In the genomic region with DNA sequence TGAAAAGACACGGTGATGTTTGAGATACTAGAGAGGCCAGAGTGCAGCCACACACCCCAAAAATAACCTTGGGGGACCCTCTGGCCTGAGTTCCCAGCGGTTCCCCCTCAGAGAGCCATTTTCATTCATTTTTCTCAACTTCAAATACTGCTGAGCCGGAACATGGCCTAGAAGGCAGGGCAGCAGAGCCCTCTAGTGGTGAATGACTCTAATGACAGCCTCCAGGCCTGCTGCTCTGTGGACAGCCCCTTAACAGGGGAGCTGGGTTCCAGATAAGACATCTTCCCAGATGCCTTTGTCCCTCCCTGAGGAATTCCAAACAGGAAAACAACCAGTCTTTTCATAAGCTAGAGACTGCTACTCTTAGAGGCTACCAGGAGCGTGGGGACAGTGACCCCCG, we compare ENCODE assay signal across 8 mouse cellular contexts. TPM values are rescaled to one million over a fixed set of nuclear protein-coding genes. Genes with fewer than 3 reads are reported as not detected.
DNase-seq lines count a peak whose midpoint lies in the region; ATAC-seq and TF ChIP-seq lines count a peak whose summit lies in the region.

No protein-coding gene starts in this region.

- no peak for TF ChIP-seq POLR2A in bone marrow, adult 2 months (IDR thresholded peaks at IDR 0.05; ENCODE audit: borderline replicate concordance, control insufficient read depth, low read depth, low read length)

- H3K4me2 ChIP-seq in intestine, embryonic 14.5 days (ENCODE audit: low read length) = no peak overlapping the region
- no peak overlapping the region for H3K4me2 ChIP-seq in liver, embryonic 14.5 days (ENCODE audit: low read depth)
- no peak overlapping the region for H3K4me2 ChIP-seq in neural tube, embryonic 15.5 days

- no peaks in the 10 kb centered on the region for H3K27me3 ChIP-seq in intestine, embryonic 14.5 days (replicated peaks; ENCODE audit: control insufficient read depth, insufficient read depth, low read length)
- H3K27me3 ChIP-seq in liver, embryonic 14.5 days (ENCODE audit: control insufficient read depth, insufficient read depth, low read length) = no peaks in the 10 kb centered on the region
- H3K27me3 ChIP-seq in neural tube, embryonic 15.5 days (replicated peaks) = no peaks in the 10 kb centered on the region

- intact Hi-C loops in left cerebral cortex, postnatal 25 days (cut with DNase I) = loop anchor here (1.0 to 10.0 kb wide), 4 partner anchors 161 to 1644 kb away; no protein-coding TSS in a partner anchor
- intact Hi-C loops in left cerebral cortex, postnatal 10 days (cut with DNase I) = loop anchor here (2.0 to 10.0 kb wide), 3 partner anchors 124 to 304 kb away; no protein-coding TSS in a partner anchor

- no peak overlapping the region for H3K4me3 ChIP-seq in bone marrow, adult 2 months (replicated peaks; ENCODE audit: control insufficient read depth, low read depth, low read length)
- no peak overlapping the region for H3K4me3 ChIP-seq in intestine, embryonic 14.5 days (ENCODE audit: low read depth, low read length)
- no peak overlapping the region for H3K4me3 ChIP-seq in liver, embryonic 14.5 days (ENCODE audit: insufficient read depth in 1 of 2, low read depth in 2 of 2, low read length in 2 of 2)
- H3K4me3 ChIP-seq in neural tube, embryonic 15.5 days (replicated peaks) = no peak overlapping the region

- 38% methylated on average over 5 of the region's 5 CpGs for WGBS in bone marrow, adult 2 months
- 27% methylated on average over 5 of the region's 5 CpGs for WGBS in intestine, embryonic 14.5 days
- 28% methylated on average over 5 of the region's 5 CpGs for WGBS in liver, embryonic 14.5 days (ENCODE audit: insufficient replicate concordance)
- 24% methylated on average over 5 of the region's 5 CpGs for WGBS in neural tube, embryonic 15.5 days

- H3K9ac ChIP-seq in intestine, embryonic 14.5 days (ENCODE audit: low read length) = no peak overlapping the region
- H3K9ac ChIP-seq in liver, embryonic 14.5 days (replicated peaks) = no peak overlapping the region
- no peak overlapping the region for H3K9ac ChIP-seq in neural tube, embryonic 15.5 days (replicated peaks)

- no peak for TF ChIP-seq EP300 in liver, embryonic 14.5 days (IDR thresholded peaks at IDR 0.05; ENCODE audit: low read depth)

- no peaks in the 10 kb centered on the region for H3K4me1 ChIP-seq in bone marrow, adult 2 months (ENCODE audit: control insufficient read depth, insufficient read depth, low read length)
- H3K4me1 ChIP-seq in intestine, embryonic 14.5 days (replicated peaks; ENCODE audit: control insufficient read depth, insufficient read depth, low read length) = 0 out of 2 replicates have a peak, but pooled peaks cover 10% of the 10 kb centered on the region
- peaks cover 2 to 7% of the 10 kb centered on the region in 2 experiments; a peak in 2 of 4 replicates for H3K4me1 ChIP-seq in liver, embryonic 14.5 days (replicated peaks; ENCODE audit: control insufficient read depth in 2 of 2, insufficient read depth in 2 of 2, low read length in 1 of 2)
- peaks cover 26% of the 10 kb centered on the region for H3K4me1 ChIP-seq in neural tube, embryonic 15.5 days

- TF ChIP-seq CTCF in bone marrow, adult 2 months (IDR thresholded peaks at IDR 0.05; ENCODE audit: control insufficient read depth, insufficient read depth, low read length) = peak; percentile 90
- peak; percentile 95 for TF ChIP-seq CTCF in liver, embryonic 14.5 days (IDR thresholded peaks at IDR 0.05; ENCODE audit: low read depth)

- peak; percentile 74 for ATAC-seq in erythroblast, adult 5-6 weeks (replicated peaks; ENCODE audit: low FRiP score, poor library complexity, severe bottlenecking)
- peak; percentile 71; the same call in 1 of the 2 replicates for ATAC-seq in intestine, embryonic 14.5 days (replicated peaks; ENCODE audit: low FRiP score, low TSS enrichment, low read depth)
- ATAC-seq in liver, embryonic 14.5 days (ENCODE audit: insufficient read depth) = 0 out of 2 replicates have a peak, but pooled peaks have one; percentile 42
- peak; percentile 64; the same call in 1 of the 2 replicates for ATAC-seq in neural tube, embryonic 15.5 days (ENCODE audit: low FRiP score)
- ATAC-seq in inflammation-experienced regulatory T-cells, adult 6 months = no peak

- no peaks in the 10 kb centered on the region for H3K9me3 ChIP-seq in intestine, embryonic 14.5 days (ENCODE audit: control insufficient read depth, low read length)
- H3K9me3 ChIP-seq in liver, embryonic 14.5 days (ENCODE audit: control insufficient read depth, low read length) = no peaks in the 10 kb centered on the region
- H3K9me3 ChIP-seq in neural tube, embryonic 15.5 days (replicated peaks) = no peaks in the 10 kb centered on the region

- peaks cover 3% of the 10 kb centered on the region; the same call in 1 of the 2 replicates for H3K36me3 ChIP-seq in intestine, embryonic 14.5 days (ENCODE audit: control insufficient read depth, insufficient read depth, low read length)
- H3K36me3 ChIP-seq in liver, embryonic 14.5 days (replicated peaks; ENCODE audit: control insufficient read depth, insufficient read depth, low read depth) = peaks cover 5% of the 10 kb centered on the region; the same call in 1 of the 2 replicates
- H3K36me3 ChIP-seq in neural tube, embryonic 15.5 days = no peaks in the 10 kb centered on the region

- no peak overlapping the region for H3K27ac ChIP-seq in bone marrow, adult 2 months (ENCODE audit: control insufficient read depth, insufficient read depth, low read depth, low read length, poor library complexity)
- no peak overlapping the region for H3K27ac ChIP-seq in intestine, embryonic 14.5 days (ENCODE audit: low read depth)
- no peak overlapping the region for H3K27ac ChIP-seq in liver, embryonic 14.5 days
- no peak overlapping the region for H3K27ac ChIP-seq in neural tube, embryonic 15.5 days (replicated peaks)

- peak; percentile 49 to 60 for DNase-seq in left cerebral cortex, postnatal 25 days (ENCODE audit: low spot score in 2 of 2)
- DNase-seq in left cerebral cortex, postnatal 10 days (ENCODE audit: extremely low spot score in 1 of 2, low spot score in 2 of 2) = no peak
- DNase-seq in intestine, embryonic 14.5 days (ENCODE audit: low spot score) = peak; percentile 78
- peak in 2 of 3 experiments; percentile 33 to 47 for DNase-seq in liver, embryonic 14.5 days (ENCODE audit: low read depth in 3 of 3, low spot score in 3 of 3)

RNA-seq across cellular contexts. Expression of a gene that starts 23.1 kb away (rescaled TPM):
- total RNA-seq in left cerebral cortex, postnatal 25 days (2021) = 10 to 100 TPM; 50.4 to 50.9 TPM
- total RNA-seq in left cerebral cortex, postnatal 10 days (2021) = 10 to 100 TPM; 38.5 TPM
- polyA plus RNA-seq in bone marrow, adult 2 months (2011; ENCODE audit: insufficient read depth, insufficient read length, low replicate concordance, missing spikeins) = 19.9 and 22.5 TPM in 2 replicates
- 4.8 and 7.9 TPM in 2 replicates for total RNA-seq in erythroblast, adult 5-6 weeks (2015; ENCODE audit: low replicate concordance)
- 4.4 and 4.7 TPM in 2 replicates for total RNA-seq in erythroblast, adult 5-6 weeks (2017; ENCODE audit: low replicate concordance)
- polyA plus RNA-seq in intestine, embryonic 14.5 days (2014; fragmentation: Nextera tagmentation; extraction: Ambion mirVana) = 10.1 and 15.0 TPM in 2 replicates
- 3.9 and 6.6 TPM in 2 replicates for polyA plus RNA-seq in liver, embryonic 14.5 days (2012; rRNA removed)
- polyA plus RNA-seq in liver, embryonic 14.5 days (2014; fragmentation: Nextera tagmentation; extraction: Ambion mirVana) = 4.0 and 5.0 TPM in 2 replicates
- polyA plus RNA-seq in neural tube, embryonic 15.5 days (2015; fragmentation: Nextera tagmentation; extraction: Ambion mirVana) = 9.7 and 12.4 TPM in 2 replicates
- 1 to 10 TPM; 4.9 to 6.9 (median 6.7) TPM for polyA plus RNA-seq in inflammation-experienced regulatory T-cells, adult 6 months (2017; shearing (Covaris generic))

RNA-seq across cellular contexts. Expression of a gene that starts 54.3 kb away (rescaled TPM):
- total RNA-seq in left cerebral cortex, postnatal 25 days (2021) = not detected
- total RNA-seq in left cerebral cortex, postnatal 10 days (2021) = not detected
- polyA plus RNA-seq in bone marrow, adult 2 months (2011; ENCODE audit: insufficient read depth, insufficient read length, low replicate concordance, missing spikeins) = not detected in 2 replicates
- total RNA-seq in erythroblast, adult 5-6 weeks (2015; ENCODE audit: low replicate concordance) = not detected in 2 replicates
- total RNA-seq in erythroblast, adult 5-6 weeks (2017; ENCODE audit: low replicate concordance) = not detected in 2 replicates
- polyA plus RNA-seq in intestine, embryonic 14.5 days (2014; fragmentation: Nextera tagmentation; extraction: Ambion mirVana) = 36.6 and 44.4 TPM in 2 replicates
- polyA plus RNA-seq in liver, embryonic 14.5 days (2012; rRNA removed) = 0.19 and 0.32 TPM in 2 replicates
- 0.18 TPM in 1 of 2 replicates, not detected in the other for polyA plus RNA-seq in liver, embryonic 14.5 days (2014; fragmentation: Nextera tagmentation; extraction: Ambion mirVana)
- polyA plus RNA-seq in neural tube, embryonic 15.5 days (2015; fragmentation: Nextera tagmentation; extraction: Ambion mirVana) = 4.2 TPM in 1 of 2 replicates, not detected in the other
- not detected for polyA plus RNA-seq in inflammation-experienced regulatory T-cells, adult 6 months (2017; shearing (Covaris generic))

Comparison
In these comparisons a context has a peak if more than half of its experiments do, and no peak if none do; other contexts are left out.
1. DNase-seq: peak in left cerebral cortex, postnatal 25 days (2 of 2), intestine, embryonic 14.5 days (single experiment) and liver, embryonic 14.5 days (2 of 3); none in left cerebral cortex, postnatal 10 days (0 of 2).